Comparison of ENCODE assay signal across 12 mouse cellular contexts in genomic region chr1:176880101-176880500, GRCm38 (mm10).
DNase-seq lines count a peak whose midpoint lies in the region; ATAC-seq and TF ChIP-seq lines count a peak whose summit lies in the region.
"Had no signal": no experiment of that assay in that cellular context is flagged by ENCODE, and none has a peak within 500 bp of the region (broad histone marks: within the 10 kb centered on the region; RNA-seq: fewer than 3 reads in every experiment).

No protein-coding gene starts in this region.

- H3K4me2 ChIP-seq in midbrain, embryonic 16.5 days (ENCODE audit: low read length) = no peak overlapping the region
- H3K4me2 ChIP-seq in forebrain, embryonic 12.5 days = no peak overlapping the region
- H3K4me2 ChIP-seq: liver, embryonic 11.5 days had no signal

- no peak for TF ChIP-seq CTCF in brain, embryonic 14.5 days (IDR thresholded peaks at IDR 0.05; ENCODE audit: borderline replicate concordance, extremely low read depth, insufficient read depth, insufficient read length)

- TF ChIP-seq POLR2A in brain, embryonic 14.5 days (IDR thresholded peaks at IDR 0.05; ENCODE audit: borderline replicate concordance, extremely low read depth, insufficient read depth, insufficient read length, poor library complexity, severe bottlenecking) = no peak

- 9% methylated on average over 5 of the region's 5 CpGs for WGBS in midbrain, embryonic 10.5 days
- 12% methylated on average over 5 of the region's 5 CpGs for WGBS in midbrain, embryonic 16.5 days
- WGBS in forebrain, embryonic 12.5 days = 4% methylated on average over 5 of the region's 5 CpGs

- no peak overlapping the region for H3K9ac ChIP-seq in midbrain, embryonic 16.5 days (ENCODE audit: low read depth, low read length)
- H3K9ac ChIP-seq in forebrain, embryonic 12.5 days = no peak overlapping the region

- peak overlapping the region; percentile 21; the same call in 1 of the 2 replicates for H3K4me3 ChIP-seq in midbrain, embryonic 10.5 days
- no peak overlapping the region for H3K4me3 ChIP-seq in midbrain, embryonic 16.5 days (ENCODE audit: low read depth, low read length)
- H3K4me3 ChIP-seq in forebrain, embryonic 12.5 days (replicated peaks) = no peak overlapping the region

- no peaks in the 10 kb centered on the region for H3K27me3 ChIP-seq in midbrain, embryonic 10.5 days (ENCODE audit: low read depth, poor library complexity, severe bottlenecking)
- no peaks in the 10 kb centered on the region for H3K27me3 ChIP-seq in midbrain, embryonic 16.5 days (ENCODE audit: control insufficient read depth, insufficient read depth, low read depth, low read length)
- H3K27me3 ChIP-seq in forebrain, embryonic 12.5 days = no peaks in the 10 kb centered on the region

- peak overlapping the region; percentile 86 for H3K27ac ChIP-seq in midbrain, embryonic 10.5 days (replicated peaks)
- no peak overlapping the region for H3K27ac ChIP-seq in midbrain, embryonic 16.5 days (ENCODE audit: low read length)
- peak overlapping the region; percentile 50; the same call in 1 of the 2 replicates for H3K27ac ChIP-seq in forebrain, embryonic 12.5 days

- H3K4me1 ChIP-seq in midbrain, embryonic 10.5 days = peaks cover 43% of the 10 kb centered on the region
- peaks cover 4% of the 10 kb centered on the region; the same call in 1 of the 2 replicates for H3K4me1 ChIP-seq in midbrain, embryonic 16.5 days (ENCODE audit: control insufficient read depth, insufficient read depth, low read length)
- H3K4me1 ChIP-seq in forebrain, embryonic 12.5 days = peaks cover 20% of the 10 kb centered on the region

- H3K36me3 ChIP-seq in midbrain, embryonic 10.5 days = no peaks in the 10 kb centered on the region
- no peaks in the 10 kb centered on the region for H3K36me3 ChIP-seq in midbrain, embryonic 16.5 days (ENCODE audit: control insufficient read depth, insufficient read depth, low read length)
- H3K36me3 ChIP-seq in forebrain, embryonic 12.5 days (replicated peaks) = no peaks in the 10 kb centered on the region

- peak; percentile 58 for DNase-seq in midbrain, embryonic 10.5 days (ENCODE audit: low spot score)
- DNase-seq in brain, embryonic 14.5 days (ENCODE audit: low read depth) = peak; percentile 58
- peak; percentile 63 for DNase-seq in mesoderm, embryonic 11.5 days (ENCODE audit: low read depth, low spot score)
- DNase-seq in frontal cortex, postnatal 25 days (ENCODE audit: low spot score in 2 of 2) = no peak
- no peak for DNase-seq in right cerebral cortex, postnatal 25 days
- DNase-seq: adrenal gland, adult 2 months; cerebellum, adult 18-20 months; kidney, adult 18-20 months; kidney, postnatal 25 days had no signal

- ATAC-seq in midbrain, embryonic 16.5 days = no peak
- peak; percentile 55; the same call in 1 of the 2 replicates for ATAC-seq in forebrain, embryonic 12.5 days (ENCODE audit: low FRiP score)

- H3K9me3 ChIP-seq in midbrain, embryonic 10.5 days (replicated peaks) = no peaks in the 10 kb centered on the region
- H3K9me3 ChIP-seq in midbrain, embryonic 16.5 days (replicated peaks; ENCODE audit: control insufficient read depth, low read length, poor library complexity, severe bottlenecking) = no peaks in the 10 kb centered on the region
- H3K9me3 ChIP-seq in forebrain, embryonic 12.5 days = no peaks in the 10 kb centered on the region

Comparison
In these comparisons a context has a peak if more than half of its experiments do, and no peak if none do; other contexts are left out.
1. DNase-seq: peak in midbrain, embryonic 10.5 days (single experiment), brain, embryonic 14.5 days (single experiment) and mesoderm, embryonic 11.5 days (single experiment); none in frontal cortex, postnatal 25 days (0 of 2) and right cerebral cortex, postnatal 25 days (single experiment).